Mouse (Mus musculus): ENCODE results near the gene Dbp. TPM values are rescaled to one million over a fixed set of nuclear protein-coding genes. Genes with fewer than 3 reads are reported as not detected.

Gene Dbp
- total RNA-seq, 2 experiments from 2014 or later = 101 to 129 TPM

Other genes with a start within 250 kb of the Dbp start
- 100 to 1,000 TPM; 684 to 753 TPM for gene Ftl1, start 245.2 kb upstream of the Dbp start, total RNA-seq (2021)
- gene Bax, start 238.2 kb upstream of the Dbp start, total RNA-seq (2021) = 10 to 100 TPM; 75.8 to 78.4 TPM
- gene Tulp2, start 223.2 kb upstream of the Dbp start, total RNA-seq (2021) = under 1 TPM; 0.45 to 0.54 TPM
- gene Gm45808, start 218.3 kb upstream of the Dbp start, total RNA-seq (2021) = 10 to 100 TPM; 14.9 to 20.7 TPM
- 10 to 100 TPM; 35.0 to 38.8 TPM for gene Dhdh, start 216.3 kb upstream of the Dbp start, total RNA-seq (2021)
- gene Nucb1, start 194.7 kb upstream of the Dbp start, total RNA-seq (2021) = 100 to 1,000 TPM; 236 to 239 TPM
- 10 to 100 TPM; 36.9 to 45.1 TPM for gene Ppp1r15a, start 178.8 kb upstream of the Dbp start, total RNA-seq (2021)
- 10 to 100 TPM; 12.5 to 17.5 TPM for gene Plekha4, start 178.8 kb upstream of the Dbp start, total RNA-seq (2021)
- 1 to 10 TPM; 1.3 to 1.8 TPM for gene Hsd17b14, start 150.2 kb upstream of the Dbp start, total RNA-seq (2021)
- 10 to 100 TPM; 96.4 to 96.5 TPM for gene Bcat2, start 134.9 kb upstream of the Dbp start, total RNA-seq (2021)
- gene Fgf21, start 89.6 kb upstream of the Dbp start, total RNA-seq (2021) = under 1 TPM in 1 of 2 experiments, not detected in 1; 0.34 TPM
- gene Fut1, start 87.8 kb upstream of the Dbp start, total RNA-seq (2021) = under 1 TPM in 1 of 2 experiments, not detected in 1; 0.22 TPM
- 1 to 10 TPM in 1 of 2 experiments, under 1 TPM in 1; 0.54 to 1.1 TPM for gene Izumo1, start 83.3 kb upstream of the Dbp start, total RNA-seq (2021)
- 10 to 100 TPM; 31.1 to 31.2 TPM for gene Rasip1, start 77.6 kb upstream of the Dbp start, total RNA-seq (2021)
- 10 to 100 TPM; 11.5 to 14.2 TPM for gene Mamstr, start 65.1 kb upstream of the Dbp start, total RNA-seq (2021)
- under 1 TPM in 1 of 2 experiments, not detected in 1; 0.42 TPM for gene Fut2, start 38.7 kb upstream of the Dbp start, total RNA-seq (2021)
- gene Ntn5, start 21.1 kb upstream of the Dbp start, total RNA-seq (2021) = under 1 TPM in 1 of 2 experiments, not detected in 1; 0.20 TPM
- gene Sec1, start 10.7 kb upstream of the Dbp start, total RNA-seq (2021) = under 1 TPM; 0.11 to 0.28 TPM
- 10 to 100 TPM; 15.1 to 16.4 TPM for gene Car11, start 5.2 kb upstream of the Dbp start, total RNA-seq (2021)
- gene Rpl18, start 10.4 kb downstream of the Dbp start, total RNA-seq (2021) = 1,000 to 10,000 TPM; 1,215 to 1,230 TPM
- 10 to 100 TPM; 30.1 to 33.3 TPM for gene Sphk2, start 12.9 kb downstream of the Dbp start, total RNA-seq (2021)
- gene Fam83e, start 16.1 kb downstream of the Dbp start, total RNA-seq (2021) = under 1 TPM; 0.45 to 0.62 TPM
- not detected for gene Spaca4, start 20.7 kb downstream of the Dbp start, total RNA-seq (2021)
- 10 to 100 TPM; 17.2 to 18.8 TPM for gene Lmtk3, start 78.7 kb downstream of the Dbp start, total RNA-seq (2021)
- gene Sult2b1, start 79.6 kb downstream of the Dbp start, total RNA-seq (2021) = 1 to 10 TPM in 1 of 2 experiments, under 1 TPM in 1; 0.64 to 1.0 TPM
- 100 to 1,000 TPM; 124 to 126 TPM for gene Cyth2, start 109.5 kb downstream of the Dbp start, total RNA-seq (2021)
- under 1 TPM; 0.45 to 0.53 TPM for gene Kcnj14, start 119.7 kb downstream of the Dbp start, total RNA-seq (2021)
- 10 to 100 TPM; 28.2 to 28.3 TPM for gene Grwd1, start 125.9 kb downstream of the Dbp start, total RNA-seq (2021)
- 100 to 1,000 TPM; 147 to 148 TPM for gene Kdelr1, start 167.7 kb downstream of the Dbp start, total RNA-seq (2021)
- gene Grin2d, start 173.3 kb downstream of the Dbp start, total RNA-seq (2021) = 1 to 10 TPM; 2.0 to 2.1 TPM
- under 1 TPM; 0.79 to 0.95 TPM for gene Syngr4, start 191.6 kb downstream of the Dbp start, total RNA-seq (2021)
- gene Tmem143, start 191.9 kb downstream of the Dbp start, total RNA-seq (2021) = 10 to 100 TPM; 30.2 to 33.3 TPM
- gene Emp3, start 216.3 kb downstream of the Dbp start, total RNA-seq (2021) = 100 to 1,000 TPM; 191 to 202 TPM
- gene Ccdc114, start 219.0 kb downstream of the Dbp start, total RNA-seq (2021) = 1 to 10 TPM; 8.8 to 10.0 TPM